Mouse (Mus musculus): ENCODE results near the gene Fam168a.

DNA sequence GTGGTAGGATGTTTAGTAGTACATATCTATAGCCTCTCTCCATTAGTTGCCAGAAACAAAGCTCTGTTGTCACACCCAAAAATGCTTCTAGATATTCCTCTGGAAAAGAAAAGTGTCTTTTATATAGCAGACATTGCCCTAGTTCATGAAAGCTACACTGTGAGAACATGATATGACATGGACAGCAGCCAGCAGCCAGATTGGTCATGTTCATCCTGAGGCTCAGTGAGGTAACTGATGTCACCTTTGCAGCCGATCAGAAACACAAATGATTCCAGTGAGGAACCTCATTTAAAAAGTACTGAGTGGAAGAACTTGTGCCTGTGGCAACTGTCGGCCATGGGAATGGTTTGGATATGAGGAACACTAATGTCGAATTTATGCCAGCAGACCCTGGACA is 118.2 kb downstream of the Fam168a start:
- no peak for TF ChIP-seq CTCF (IDR thresholded peaks at IDR 0.05; ENCODE audit: low read depth, low read length)
- TF ChIP-seq GATA1 (IDR thresholded peaks at IDR 0.05; ENCODE audit: borderline replicate concordance, low read length) = no peak

All from G1E (cell line).